Mouse (Mus musculus): ENCODE results near the gene Twf2. TPM values are rescaled to one million over a fixed set of nuclear protein-coding genes. Genes with fewer than 3 reads are reported as not detected.

Gene Twf2
- total and polyA plus RNA-seq, 3 experiments = 66.8 to 101 TPM; not detected in 1

DNA sequence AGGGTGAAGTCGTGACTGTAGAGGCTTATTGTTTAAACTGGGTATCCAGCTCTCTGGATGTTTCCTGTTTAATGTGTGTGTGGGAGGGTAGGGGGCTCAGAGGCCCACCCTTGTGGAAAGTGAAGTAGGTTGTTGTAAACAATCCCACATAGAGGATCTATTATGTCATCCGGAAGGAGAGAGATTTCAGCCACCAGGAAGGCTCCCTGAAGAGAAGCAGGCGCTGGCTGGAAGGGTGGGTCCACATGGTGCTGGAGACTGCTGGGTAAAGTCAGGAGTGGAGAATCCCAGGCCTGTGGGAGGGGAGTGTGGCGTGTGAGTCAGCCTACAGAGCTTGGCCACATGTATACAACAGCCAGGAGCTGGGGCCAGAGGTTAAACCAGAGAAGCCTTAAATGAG, 47.3 kb downstream of the Twf2 start:
- Histone ChIP-seq H3K4me3 (ENCODE audit: control insufficient read depth in 1 of 2, insufficient read depth in 1 of 2, low read depth in 2 of 2, low read length in 2 of 2) (no peak overlapping the region), H3K27ac (ENCODE audit: control insufficient read depth, low read depth, low read length) (no peak overlapping the region), H3K36me3 (ENCODE audit: control insufficient read depth in 1 of 2, insufficient read depth in 2 of 2, low read length in 2 of 2) (peaks cover 0 to 3% of the 10 kb centered on the region in 2 experiments; a peak in 3 of 4 replicates), H3K27me3 (ENCODE audit: control insufficient read depth in 1 of 2, insufficient read depth in 2 of 2, low read length in 2 of 2) (no peaks in the 10 kb centered on the region; a peak in 1 of 4 replicates), H3K79me2 (ENCODE audit: control insufficient read depth, insufficient read depth, low read length, poor library complexity) (peaks cover 7% of the 10 kb centered on the region), H3K4me1 (ENCODE audit: control insufficient read depth in 1 of 2, insufficient read depth in 2 of 2, low read length in 2 of 2) (peaks cover 0 to 21% of the 10 kb centered on the region in 2 experiments), H3K9ac (ENCODE audit: control insufficient read depth, low read depth, low read length, poor library complexity, severe bottlenecking) (no peak overlapping the region), H3K9me3 (replicated peaks; ENCODE audit: insufficient read depth, low read length) (no peaks in the 10 kb centered on the region)
- no peak for DNase-seq (ENCODE audit: low read depth, low spot score)
- TF ChIP-seq USF2 (IDR thresholded peaks at IDR 0.05; ENCODE audit: borderline replicate concordance in 1 of 2, insufficient read depth in 1 of 2, low read depth in 1 of 2, low read length in 2 of 2) (no peak), NRF1 (IDR thresholded peaks at IDR 0.05; ENCODE audit: insufficient read depth, low read depth, low read length, poor library complexity, severe bottlenecking) (no peak), RAD21 (IDR thresholded peaks at IDR 0.05; ENCODE audit: low read depth, low read length) (no peak), POLR2AphosphoS5 (IDR thresholded peaks at IDR 0.05; ENCODE audit: borderline replicate concordance, low read depth, low read length) (no peak), ETS1 (IDR thresholded peaks at IDR 0.05; ENCODE audit: low read depth, low read length) (no peak), MYB (IDR thresholded peaks at IDR 0.05; ENCODE audit: low read depth, low read length) (no peak), E2F4 (IDR thresholded peaks at IDR 0.05; ENCODE audit: borderline replicate concordance, low read depth, low read length) (no peak), MAX (IDR thresholded peaks at IDR 0.05; ENCODE audit: low read length) (no peak), TAL1 (IDR thresholded peaks at IDR 0.05; ENCODE audit: low read length) (no peak)

- peaks cover 0 to 21% of the 10 kb centered on the region in 2 experiments for H3K4me1 ChIP-seq (ENCODE audit: control insufficient read depth in 1 of 2, insufficient read depth in 2 of 2, low read length in 2 of 2)
- H3K9me3 ChIP-seq (replicated peaks; ENCODE audit: insufficient read depth, low read length) = no peaks in the 10 kb centered on the region
- H3K36me3 ChIP-seq (ENCODE audit: control insufficient read depth in 1 of 2, insufficient read depth in 2 of 2, low read length in 2 of 2) = peaks cover 0 to 3% of the 10 kb centered on the region in 2 experiments; a peak in 2 of 4 replicates
- no peaks in the 10 kb centered on the region; a peak in 1 of 4 replicates for H3K27me3 ChIP-seq (ENCODE audit: control insufficient read depth in 1 of 2, insufficient read depth in 2 of 2, low read length in 2 of 2)
- DNase-seq (ENCODE audit: low read depth, low spot score) = no peak
- H3K4me3 ChIP-seq (ENCODE audit: control insufficient read depth in 1 of 2, insufficient read depth in 1 of 2, low read depth in 2 of 2, low read length in 2 of 2) = no peak overlapping the region
- H3K27ac ChIP-seq (ENCODE audit: control insufficient read depth, low read depth, low read length) = no peak overlapping the region
- no peak for TF ChIP-seq MAFK (IDR thresholded peaks at IDR 0.05; ENCODE audit: borderline replicate concordance, low read depth, low read length)
- TF ChIP-seq MXI1 (IDR thresholded peaks at IDR 0.05; ENCODE audit: low read depth, low read length) = no peak
- TF ChIP-seq GABPA (IDR thresholded peaks at IDR 0.05; ENCODE audit: low read depth, low read length) = no peak
- TF ChIP-seq JUND (IDR thresholded peaks at IDR 0.05; ENCODE audit: low read depth, low read length) = no peak
- TF ChIP-seq ZMIZ1 (IDR thresholded peaks at IDR 0.05; ENCODE audit: low read depth, low read length) = no peak
- no peak for TF ChIP-seq USF1 (IDR thresholded peaks at IDR 0.05; ENCODE audit: low read depth, low read length)
- no peak for TF ChIP-seq NELFE (IDR thresholded peaks at IDR 0.05; ENCODE audit: low read depth, low read length)
- TF ChIP-seq ETS1 (IDR thresholded peaks at IDR 0.05; ENCODE audit: low read depth, low read length) = no peak
- no peak for TF ChIP-seq MAX (IDR thresholded peaks at IDR 0.05; ENCODE audit: low read length)
- TF ChIP-seq POLR2A (IDR thresholded peaks at IDR 0.05; ENCODE audit: control insufficient read depth in 1 of 2, insufficient read depth in 1 of 2, low read depth in 1 of 2, low read length in 2 of 2, poor library complexity in 1 of 2) = no peak
- no peak for TF ChIP-seq POLR2AphosphoS5 (IDR thresholded peaks at IDR 0.05; ENCODE audit: borderline replicate concordance, low read depth, low read length)
- TF ChIP-seq TAL1 (IDR thresholded peaks at IDR 0.05; ENCODE audit: low read length) = no peak
- TF ChIP-seq POLR2AphosphoS2 (IDR thresholded peaks at IDR 0.05; ENCODE audit: low read length) = no peak
- no peak for TF ChIP-seq MYB (IDR thresholded peaks at IDR 0.05; ENCODE audit: low read depth, low read length)
- peaks cover 7% of the 10 kb centered on the region for H3K79me2 ChIP-seq (ENCODE audit: control insufficient read depth, insufficient read depth, low read length, poor library complexity)
- no peak overlapping the region for H3K9ac ChIP-seq (ENCODE audit: control insufficient read depth, low read depth, low read length, poor library complexity, severe bottlenecking)
These were observed 48.2 kb downstream of the Twf2 start for GRCm38 (mm10) chr9:106251066-106251465.

All from MEL (cell line).